Mouse (Mus musculus) adrenal gland, adult 18-20 months (tissue): ENCODE data around the gene Tbc1d13. TPM values are rescaled to one million over a fixed set of nuclear protein-coding genes. Genes with fewer than 3 reads are reported as not detected.

Source experiments
- DNase-seq, 2 experiments: peaks; one replicate each; pipeline ENCODE4 v3.0.0; 2021 to 2022; ENCODE audit warnings: low spot score in 2 of 2
- long read RNA-seq, 2 experiments: library from polyadenylated mRNA; stranded (forward); transcript quantifications; one replicate each; pipeline ENCODE4 v2.0.0; 2021
- total RNA-seq, 2 experiments: library from RNA; stranded (reverse); gene quantifications; 1 replicate in 1 of 2; 2 replicates in 1 of 2; pipeline ENCODE4 v1.2.3; 2021

Gene Tbc1d13
- 10 to 100 TPM; 38.5 to 53.2 TPM for total RNA-seq
- long read RNA-seq, experiment 1, partial matches to known transcripts, result 0 of 1 reads
- long read RNA-seq, experiment 1, other reads (novel, unspliced or antisense), result 1 of 1 reads
- long read RNA-seq, experiment 2, partial matches to known transcripts, result 0 of 6 reads
- long read RNA-seq, experiment 2, other reads (novel, unspliced or antisense), result 6 of 6 reads

DNA sequence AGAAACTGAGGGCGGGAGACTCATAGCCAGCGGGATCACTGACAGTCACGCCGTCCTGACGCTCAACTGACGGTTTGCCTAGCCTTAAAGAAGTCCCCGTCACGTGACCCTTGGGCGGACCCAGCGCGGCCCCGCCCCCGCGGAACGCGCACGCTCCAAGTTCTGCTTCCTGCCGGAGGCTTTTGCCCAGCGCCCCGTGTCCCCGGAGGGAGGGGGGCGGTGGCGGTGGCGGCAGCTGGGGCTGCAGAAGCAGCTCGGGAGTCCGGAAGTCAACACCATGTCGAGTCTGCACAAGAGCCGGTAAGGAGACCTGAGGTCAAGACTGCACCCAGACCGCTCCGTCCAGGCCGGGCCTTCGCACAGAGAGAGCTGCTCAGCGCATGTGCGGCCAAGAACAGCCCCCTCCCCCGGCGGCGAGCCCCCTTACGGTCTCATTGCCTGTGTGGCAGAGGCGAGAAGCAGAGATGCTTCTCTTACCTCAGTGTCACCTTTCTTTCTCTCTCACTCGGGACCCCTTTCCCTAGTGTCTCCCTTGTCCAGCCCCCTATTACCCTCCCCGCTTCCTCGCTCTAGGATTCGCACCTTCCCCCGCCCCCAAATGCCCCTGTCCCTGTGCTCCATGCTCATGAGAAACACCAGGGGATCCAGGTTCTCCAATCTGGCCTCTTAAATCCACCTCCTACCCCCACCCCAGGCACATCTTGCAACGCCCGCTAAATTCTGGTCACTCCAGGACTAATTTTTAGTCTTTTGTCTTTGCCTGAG is at the start of gene Tbc1d13:
TSS of gene Tbc1d13 (plus strand) at position 134 of the 765 bp plus-strand sequence.
- DNase-seq, result peak; percentile 98 to 99

DNA sequence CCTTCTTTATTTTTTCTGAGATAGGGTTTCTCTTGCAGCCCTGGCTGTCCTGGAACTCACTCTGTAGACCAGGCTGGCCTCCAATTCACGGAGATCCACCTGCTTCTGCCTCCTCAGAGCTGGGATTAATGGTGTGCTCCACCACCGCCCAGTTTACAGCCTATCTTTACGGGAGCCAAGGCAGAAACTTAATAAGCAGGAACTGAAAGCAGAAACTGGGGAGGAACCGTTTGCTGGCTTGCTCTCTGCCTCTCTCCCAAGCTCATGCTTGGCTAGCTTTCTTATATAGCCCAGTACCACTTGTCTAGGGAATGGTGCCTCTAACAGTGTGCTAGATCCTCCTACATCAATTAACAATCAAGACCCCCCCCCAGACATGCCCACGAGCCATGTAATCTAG is 49.4 kb upstream of the Tbc1d13 start:
- no peak for DNase-seq

DNA sequence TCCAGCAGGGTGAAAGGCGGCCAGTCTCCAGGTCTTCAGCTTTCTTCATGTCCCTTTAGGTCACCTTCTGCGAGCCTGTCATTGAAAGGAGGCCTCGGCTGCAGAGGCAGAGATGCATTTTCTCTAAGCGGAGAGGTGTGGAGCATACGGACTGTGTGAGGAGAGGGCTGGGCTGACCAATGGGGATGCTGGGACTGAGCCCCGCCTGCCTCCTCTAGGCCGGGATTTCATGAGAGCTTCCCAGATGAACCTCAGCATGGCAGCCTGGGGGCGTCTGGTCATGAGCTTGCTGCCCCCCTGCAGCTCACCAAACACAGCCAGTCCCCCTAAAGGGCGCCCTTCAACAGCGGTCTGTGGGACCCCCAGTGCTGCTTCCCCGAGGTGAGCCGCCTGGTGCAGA is 48.9 kb upstream of the Tbc1d13 start:
- DNase-seq, result no peak

DNA sequence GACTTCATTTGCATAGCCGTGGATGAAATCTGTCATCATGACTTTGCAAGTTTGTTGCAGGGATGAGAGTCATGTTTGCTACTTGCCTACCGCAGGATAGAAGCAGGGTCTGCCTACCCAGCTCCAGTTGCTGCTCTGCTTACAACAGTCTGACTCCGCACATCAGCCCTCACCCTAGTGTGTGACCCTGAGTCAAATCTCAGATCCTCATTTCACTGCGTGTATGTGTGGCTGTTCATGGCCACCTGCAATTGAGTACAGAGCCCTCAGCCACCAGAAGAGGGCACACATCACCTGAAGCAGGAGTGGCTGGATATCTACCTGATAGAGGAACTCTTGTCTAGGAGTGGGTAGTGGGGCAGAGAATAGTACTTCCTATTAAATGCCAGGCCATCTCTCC is 46.2 kb upstream of the Tbc1d13 start:
- no peak for DNase-seq

DNA sequence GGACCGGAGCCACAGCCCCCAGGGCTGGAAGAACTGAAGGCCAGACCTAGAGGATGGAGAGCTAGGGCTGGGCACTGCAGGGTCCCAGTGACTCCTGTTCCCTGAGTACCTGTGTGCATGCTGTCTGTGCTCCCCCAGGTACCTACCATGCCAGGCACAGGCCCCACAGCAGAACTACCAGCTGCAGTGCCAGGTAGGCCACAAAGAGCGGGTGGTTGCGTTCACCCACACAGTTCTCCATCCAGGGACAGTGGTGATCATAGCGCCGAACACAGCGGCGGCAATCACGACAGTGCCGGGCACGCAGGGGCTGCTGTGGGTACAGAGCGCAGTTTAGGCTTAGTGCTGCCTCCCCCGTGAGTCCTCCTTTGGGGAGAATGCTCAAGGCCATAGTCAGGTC is 42.0 kb upstream of the Tbc1d13 start:
- DNase-seq, result no peak

DNA sequence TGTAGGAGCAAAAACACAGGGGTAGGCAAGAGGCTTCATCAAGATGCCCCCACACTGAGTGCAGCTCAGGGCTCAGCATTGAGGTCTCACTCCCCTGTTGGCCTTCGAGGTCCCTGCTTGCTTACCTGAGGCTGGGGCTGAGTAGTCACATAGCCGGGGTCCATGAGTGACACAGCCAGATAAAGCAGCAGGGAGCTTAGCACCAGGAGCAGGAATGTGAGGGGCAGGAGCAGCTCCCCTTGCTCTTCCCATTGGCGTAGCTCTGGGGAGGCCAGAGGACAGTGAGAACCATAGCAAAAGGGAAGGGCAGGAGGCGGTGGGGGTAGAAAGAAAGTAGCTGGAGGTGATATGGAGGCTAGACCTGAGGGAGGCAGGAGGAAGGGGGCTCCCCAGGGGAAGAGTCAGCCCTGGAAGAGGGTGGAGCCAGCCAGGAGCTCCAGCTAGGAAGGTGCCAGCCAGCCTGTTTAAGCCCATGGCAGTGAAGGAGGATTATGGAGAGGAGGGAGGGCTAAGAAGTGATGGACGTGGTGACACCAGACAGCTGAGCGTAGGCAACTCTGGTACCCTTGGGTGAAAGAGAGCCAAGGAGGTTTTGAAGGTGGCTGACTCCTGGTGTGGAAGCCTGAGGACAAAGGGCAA is 41.1 kb upstream of the Tbc1d13 start:
- no peak for DNase-seq

DNA sequence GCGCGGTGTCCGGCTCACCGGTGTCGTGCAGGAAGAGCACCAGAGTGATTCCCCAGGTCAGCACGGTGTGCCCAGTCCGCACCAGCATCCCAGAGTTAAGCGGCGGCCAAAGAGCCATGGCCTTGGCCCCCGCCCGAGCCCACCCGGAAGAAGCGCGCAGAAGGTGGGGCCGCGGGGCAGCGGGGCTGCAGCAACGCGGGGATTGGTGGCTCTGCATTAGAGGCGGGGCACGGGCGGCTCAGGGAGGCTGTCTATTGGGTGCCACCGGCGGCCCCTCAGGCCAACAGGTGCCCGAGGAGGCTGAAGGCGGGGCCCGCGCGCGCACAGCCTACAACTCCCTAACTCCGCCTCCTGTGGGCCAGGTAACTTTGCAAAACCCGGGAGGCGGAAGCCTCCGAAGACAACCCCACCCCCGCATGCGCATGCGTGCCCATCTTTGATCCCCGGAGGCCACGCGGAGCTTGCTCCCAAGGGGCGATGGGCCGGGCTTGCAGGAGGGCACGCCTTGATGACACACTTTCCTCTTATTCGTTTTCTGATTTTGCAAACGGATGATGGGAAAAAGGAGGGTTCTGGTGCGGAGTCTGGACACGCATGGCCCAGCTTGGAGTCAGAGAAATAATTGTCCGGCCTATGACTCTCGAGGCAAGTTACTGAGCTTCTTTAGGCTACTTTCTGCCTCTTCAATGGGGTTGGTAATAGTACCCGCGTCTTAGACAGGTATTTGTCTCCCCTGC is 39.9 kb upstream of the Tbc1d13 start, which contains the start of gene Zdhhc12:
TSS of gene Zdhhc12 (minus strand) at position 178 of the 737 bp plus-strand sequence.
- peak; percentile 87 to 90 for DNase-seq

DNA sequence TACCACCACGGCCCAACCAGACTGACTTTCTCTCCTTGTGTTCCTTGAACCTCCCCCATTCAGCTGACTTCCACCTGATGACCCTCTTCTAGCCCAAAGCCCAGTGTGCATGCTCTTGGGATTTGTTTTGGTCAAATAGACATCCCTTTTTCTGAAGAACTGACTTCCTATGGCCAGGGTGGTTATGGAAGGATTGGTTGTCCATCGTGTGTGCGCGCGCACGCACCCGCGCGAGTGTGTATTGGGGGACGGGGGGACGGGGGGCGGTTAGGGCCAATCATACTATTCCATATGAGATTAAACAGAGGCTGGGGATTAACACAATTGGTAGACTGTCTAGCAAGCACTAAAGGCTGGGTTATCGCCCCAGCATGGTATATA is 39.3 kb upstream of the Tbc1d13 start:
- no peak for DNase-seq

DNA sequence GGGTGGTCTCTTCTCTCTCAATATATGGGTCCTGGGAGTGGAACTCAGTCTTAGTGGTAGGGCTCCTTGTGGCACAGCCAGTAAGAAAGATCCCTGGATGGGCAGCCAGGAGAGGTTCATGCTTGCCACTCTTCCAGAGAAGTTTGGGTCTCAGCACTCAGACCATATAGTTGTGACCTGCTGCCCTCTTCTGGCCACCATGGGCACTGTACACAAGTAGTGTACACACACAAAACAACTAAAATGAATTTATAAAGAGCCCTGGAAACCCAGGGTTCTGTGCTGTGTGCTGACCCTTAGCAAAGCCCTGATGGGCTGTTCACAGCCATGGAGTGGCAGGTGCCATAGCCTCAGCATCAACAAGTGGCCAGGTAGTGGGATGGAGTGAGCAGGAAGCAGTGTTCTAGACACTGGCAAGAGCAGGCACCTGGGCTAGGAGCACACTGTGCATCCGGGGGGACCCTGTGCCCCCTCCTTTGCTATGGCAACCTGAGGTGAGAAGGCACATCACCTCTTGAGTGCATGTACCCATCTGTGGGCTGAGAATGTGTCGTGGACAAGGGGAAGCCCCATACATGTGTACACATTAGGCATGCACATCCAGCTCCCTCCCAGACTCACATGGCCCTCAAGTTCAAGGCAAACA is 37.5 kb upstream of the Tbc1d13 start:
- DNase-seq, result peak; percentile 52 to 63

DNA sequence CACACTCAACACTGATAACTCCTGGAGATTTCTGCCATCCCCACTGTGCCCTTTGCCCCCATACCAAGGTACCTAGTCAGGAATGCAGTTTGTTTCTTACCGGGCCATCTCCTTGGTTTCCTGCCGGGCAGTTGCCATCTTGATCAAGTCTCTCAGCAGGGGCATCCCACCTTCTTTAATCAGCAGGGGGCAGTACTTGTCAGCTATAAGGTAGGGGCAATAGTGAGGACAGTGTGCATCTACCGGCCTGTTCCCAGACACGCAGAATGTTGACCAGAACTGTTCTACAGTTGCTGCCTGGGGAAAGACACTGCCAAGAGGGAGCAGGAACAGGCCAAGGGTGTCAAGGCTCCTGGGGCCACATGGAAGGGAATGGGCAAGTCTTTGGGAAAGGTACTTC is 33.3 kb upstream of the Tbc1d13 start:
- DNase-seq, result no peak

DNA sequence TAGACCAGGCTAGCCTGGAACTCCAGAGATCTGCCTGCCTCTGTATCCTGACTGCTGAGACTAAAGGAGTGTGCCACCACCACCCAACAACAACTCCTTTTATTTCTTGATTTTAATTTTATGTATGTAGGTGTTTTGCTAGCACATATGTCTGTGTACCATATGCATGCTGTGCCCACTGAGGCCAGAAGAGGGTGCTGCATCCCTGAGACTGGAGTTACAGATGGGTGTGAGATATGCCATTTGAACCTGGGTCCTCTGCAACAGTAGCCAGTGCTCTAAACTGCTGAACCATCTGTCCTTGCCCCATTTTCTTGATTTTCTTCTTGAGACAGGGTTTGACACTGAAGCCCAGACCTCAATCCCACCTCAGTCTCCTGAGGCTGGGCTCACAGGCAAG is 27.2 kb upstream of the Tbc1d13 start:
- DNase-seq, result peak; percentile 33 to 42

DNA sequence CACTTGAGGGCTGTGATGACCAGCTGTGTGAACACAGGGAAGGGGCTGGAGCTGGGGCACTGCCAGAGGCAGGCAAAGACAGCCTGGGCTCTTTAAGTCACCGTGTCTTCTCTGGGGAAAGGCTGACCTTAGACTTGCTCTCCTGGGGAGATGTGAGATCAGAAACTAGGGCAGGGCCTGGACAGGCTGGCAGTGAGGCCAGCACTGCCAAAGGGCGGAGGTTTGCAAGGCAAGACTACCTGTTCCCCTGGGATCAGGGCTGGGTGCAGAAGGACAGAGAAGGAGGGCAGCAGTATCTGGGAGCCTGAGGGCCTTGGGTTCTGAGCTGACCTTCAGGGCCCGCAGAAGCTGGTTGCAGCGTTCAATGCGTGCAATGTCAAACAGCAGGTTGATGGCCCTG is 25.9 kb upstream of the Tbc1d13 start:
- no peak for DNase-seq

DNA sequence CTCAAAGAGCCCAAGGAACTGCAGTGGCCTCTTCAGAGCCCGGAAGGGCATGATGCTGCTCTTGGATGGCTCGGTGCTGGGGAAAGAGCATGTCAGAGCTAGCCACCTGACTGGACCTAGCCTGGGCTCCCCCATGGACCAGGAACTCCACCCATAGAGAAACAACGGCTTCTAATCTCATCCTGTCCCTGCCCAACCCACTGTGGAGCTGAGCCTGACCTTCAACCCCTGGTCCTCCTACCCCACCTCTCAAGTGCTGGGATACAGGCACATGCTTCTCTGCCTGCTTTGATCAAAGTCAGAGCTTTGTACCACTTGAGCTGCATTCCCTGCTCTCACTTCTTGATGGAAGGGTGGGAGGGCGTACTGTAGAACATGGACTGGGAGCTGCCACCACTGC is 25.3 kb upstream of the Tbc1d13 start:
- no peak for DNase-seq

DNA sequence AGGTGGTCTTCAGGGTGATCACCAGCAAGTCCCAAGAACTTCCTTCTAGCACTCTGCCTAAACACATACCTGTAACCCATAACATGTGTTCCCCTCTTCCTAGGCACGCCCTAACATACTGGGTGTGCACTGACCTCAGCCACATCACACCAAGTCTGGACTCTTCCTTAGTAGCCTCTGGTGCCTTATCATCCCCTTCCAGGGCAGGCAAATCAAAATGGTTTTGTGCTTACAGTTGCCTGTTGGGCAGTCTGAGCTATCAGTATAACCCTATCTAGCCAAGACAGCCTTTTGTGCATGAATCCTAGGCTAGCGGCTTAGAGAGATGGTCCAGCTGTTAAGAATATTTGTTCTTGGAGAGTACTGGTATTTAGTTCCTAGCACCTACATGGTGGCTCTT is 22.0 kb upstream of the Tbc1d13 start:
- DNase-seq, result no peak

DNA sequence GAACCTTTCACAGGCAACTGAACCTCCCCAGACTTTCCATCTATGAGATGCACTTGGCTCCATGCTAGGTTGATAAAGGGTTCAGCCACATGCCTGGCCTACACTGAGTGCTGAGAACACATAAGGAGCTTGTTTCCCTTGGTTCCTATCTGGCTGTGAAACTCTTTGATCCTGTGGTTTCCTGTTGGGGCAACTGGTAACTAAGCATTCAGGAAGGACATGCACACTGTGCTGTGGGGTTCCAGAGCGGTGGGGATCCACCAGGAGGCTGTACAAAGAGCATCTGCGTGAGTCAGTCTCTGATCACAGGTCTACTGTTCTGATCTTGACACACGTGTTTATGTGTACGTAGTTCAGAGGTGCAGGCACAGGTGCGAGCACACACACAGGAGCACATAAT is 21.0 kb upstream of the Tbc1d13 start:
- no peak for DNase-seq

DNA sequence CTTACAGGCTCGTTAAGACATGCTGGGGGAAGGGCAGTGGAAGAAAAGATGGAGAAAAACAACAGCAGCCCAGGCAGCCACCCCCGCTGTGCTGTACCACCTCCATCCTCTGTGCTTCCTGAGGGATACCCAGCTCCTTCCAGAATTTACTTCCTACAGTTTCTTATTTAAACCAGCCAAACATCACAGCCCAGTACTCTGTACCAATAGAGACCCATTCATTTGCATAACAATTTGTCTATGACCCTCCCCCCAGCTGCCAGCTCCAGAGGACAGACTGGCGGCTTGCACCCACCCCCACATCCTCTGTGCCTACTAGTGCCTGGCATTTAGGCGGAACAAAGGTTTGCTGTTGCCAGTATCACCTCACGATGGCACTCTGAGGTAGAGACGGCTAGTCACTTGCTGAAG is 13.9 kb upstream of the Tbc1d13 start:
- no peak for DNase-seq

DNA sequence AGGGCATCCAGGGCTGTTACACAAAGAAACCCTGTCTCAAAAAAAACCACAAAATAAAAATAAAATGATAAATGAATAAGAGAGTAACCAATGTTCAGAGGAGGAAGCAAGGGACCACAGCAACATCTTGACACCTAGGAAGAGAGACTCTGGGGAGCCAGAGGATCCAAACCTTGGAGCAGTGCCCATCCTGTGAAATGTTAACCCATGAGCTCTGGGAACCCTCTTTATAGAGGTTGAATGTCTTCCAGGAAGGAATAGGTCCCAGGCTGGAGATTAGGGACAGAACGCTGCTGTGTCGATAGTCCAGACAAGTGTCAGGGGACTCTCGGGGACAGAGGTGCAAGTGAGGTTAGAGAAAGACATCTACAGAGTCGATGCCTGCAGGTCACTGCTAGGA is 13.3 kb upstream of the Tbc1d13 start:
- no peak for DNase-seq

DNA sequence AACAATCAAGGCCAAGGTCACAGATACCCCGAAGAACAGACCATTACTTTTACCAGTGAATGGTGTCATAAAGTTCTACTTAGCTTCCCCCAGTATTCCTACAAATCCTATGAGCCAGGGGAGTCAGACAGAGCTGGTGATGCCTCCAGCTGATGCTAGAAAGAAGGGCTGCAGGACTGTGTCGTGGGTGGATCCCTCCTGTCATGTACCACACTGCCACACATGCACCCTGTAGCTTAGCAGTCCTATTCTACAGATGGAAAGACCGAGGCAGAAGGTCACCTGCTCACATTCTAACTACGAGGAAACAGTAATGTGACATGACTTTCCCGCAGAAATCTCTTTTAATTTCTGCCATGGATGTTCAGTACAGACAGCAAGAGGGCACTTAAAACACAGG is 10.8 kb upstream of the Tbc1d13 start:
- no peak for DNase-seq

DNA sequence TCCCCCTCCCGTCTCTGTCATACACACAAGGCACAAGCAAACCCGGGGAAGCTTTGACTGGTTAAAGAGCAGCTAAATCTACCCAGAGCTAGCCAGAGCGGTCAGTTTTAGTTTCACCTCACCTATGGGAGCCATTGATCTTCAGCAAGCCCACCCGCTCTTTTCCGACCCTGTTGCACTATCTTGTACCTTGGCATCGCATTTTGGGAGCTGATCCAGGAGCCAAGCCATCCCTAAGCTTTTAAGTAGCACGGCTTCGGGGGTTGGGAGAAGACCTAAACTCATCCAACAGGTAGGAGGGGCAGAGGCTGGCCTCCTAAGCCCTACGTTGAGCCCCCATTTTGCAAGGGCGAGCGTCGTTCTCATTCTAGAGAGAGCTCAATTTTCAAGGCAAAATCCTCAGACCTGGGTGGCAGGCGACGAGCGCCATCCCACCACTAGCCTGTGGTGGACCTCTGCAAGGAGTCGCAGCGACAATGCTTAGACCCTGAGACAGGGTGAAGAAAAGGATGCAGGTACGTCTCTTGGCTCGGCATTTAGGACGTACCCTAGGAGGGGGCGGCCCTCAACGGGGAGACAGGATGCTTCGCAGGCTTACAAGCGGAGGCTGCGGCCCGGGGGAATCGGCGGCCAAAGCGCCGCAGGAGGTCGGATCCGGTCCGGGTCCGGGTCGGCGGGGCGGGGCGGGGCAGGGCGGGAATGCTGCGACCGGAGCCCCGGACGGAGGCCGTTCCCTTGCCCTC is 9.6 kb upstream of the Tbc1d13 start:
- DNase-seq, result no peak

DNA sequence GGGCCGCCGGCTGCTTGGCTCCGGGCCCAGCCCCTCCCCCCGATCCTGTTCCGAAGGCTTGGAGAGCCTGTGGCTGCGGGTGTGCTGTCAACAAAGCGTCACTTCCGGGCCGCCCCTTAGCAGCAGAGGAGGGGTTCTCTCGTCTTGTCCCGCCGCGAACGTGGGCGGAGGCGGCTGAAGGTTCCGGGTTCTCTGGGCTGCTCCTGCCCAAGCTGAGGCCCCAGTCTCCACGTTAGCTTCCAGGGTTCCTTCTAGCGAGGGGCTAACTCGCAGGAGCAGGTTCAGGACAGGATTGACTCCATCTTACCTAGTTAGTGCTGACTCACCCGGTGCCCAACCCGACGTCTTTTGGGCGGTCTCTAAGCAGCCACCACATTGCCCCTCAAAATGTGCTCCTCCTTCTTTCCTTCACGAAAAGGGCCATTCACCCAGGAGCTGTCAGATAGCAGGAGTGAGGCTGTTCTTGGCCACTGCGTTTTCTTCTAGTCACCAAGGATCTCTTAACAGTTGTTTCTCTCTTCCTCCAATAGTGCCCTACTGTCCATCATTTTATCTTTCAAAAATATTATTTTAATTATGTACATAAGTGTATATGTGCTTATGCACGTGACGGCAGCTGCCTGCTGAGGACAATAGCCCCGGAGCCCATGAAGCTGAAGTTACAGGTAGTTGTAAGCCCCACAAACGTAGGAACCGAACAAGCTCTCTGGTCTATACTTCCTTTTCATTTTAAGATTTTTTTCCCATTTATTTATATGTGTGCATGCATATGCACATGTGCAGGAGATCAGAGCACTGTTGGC is 8.9 kb upstream of the Tbc1d13 start, which contains the start of gene Zer1:
TSS of gene Zer1 (minus strand) at position 114 of the 803 bp plus-strand sequence.
- peak; percentile 94 to 97 for DNase-seq
